Mouse (Mus musculus) adrenal gland, adult 18-20 months (tissue): ENCODE results near the gene Them5. TPM values are rescaled to one million over a fixed set of nuclear protein-coding genes. Genes with fewer than 3 reads are reported as not detected.

Experiments used
- total RNA-seq, 2 experiments: library from RNA; stranded (reverse); gene quantifications; 1 replicate in 1 of 2; 2 replicates in 1 of 2; pipeline ENCODE4 v1.2.3; 2021

The Them5 gene
- total RNA-seq, 2 experiments from 2014 or later = not detected

Other genes with a start within 250 kb of the Them5 start
- gene Gm10696, start 163.9 kb upstream of the Them5 start, total RNA-seq = not detected
- not detected for gene Gm5286, start 145.4 kb upstream of the Them5 start, total RNA-seq
- gene Gm4778, start 78.1 kb upstream of the Them5 start, total RNA-seq = not detected
- 1 to 10 TPM; 7.5 to 9.7 TPM for gene Them4, start 32.0 kb upstream of the Them5 start, total RNA-seq
- gene C2cd4d, start 20.3 kb downstream of the Them5 start, total RNA-seq = under 1 TPM; 0.38 to 0.40 TPM
- 10 to 100 TPM; 20.3 to 27.7 TPM for gene Rorc, start 30.7 kb downstream of the Them5 start, total RNA-seq
- gene Lingo4, start 56.4 kb downstream of the Them5 start, total RNA-seq = under 1 TPM; 0.56 to 0.70 TPM
- 10 to 100 TPM in 1 of 2 experiments, 1 to 10 TPM in 1; 8.5 to 14.3 TPM for gene Tdrkh, start 71.2 kb downstream of the Them5 start, total RNA-seq
- gene Mrpl9, start 101.2 kb downstream of the Them5 start, total RNA-seq = 10 to 100 TPM; 69.9 to 77.6 TPM
- gene Oaz3, start 101.8 kb downstream of the Them5 start, total RNA-seq = not detected
- gene Celf3, start 136.2 kb downstream of the Them5 start, total RNA-seq = 10 to 100 TPM; 16.3 to 29.0 TPM
- 1 to 10 TPM; 3.0 to 3.3 TPM for gene Riiad1, start 138.2 kb downstream of the Them5 start, total RNA-seq
- gene Snx27, start 240.6 kb downstream of the Them5 start, total RNA-seq = 10 to 100 TPM; 43.7 to 49.9 TPM